Mouse (Mus musculus) small intestine, adult 10 weeks (tissue): Measurements from ENCODE around the gene Kcmf1. TPM values are rescaled to one million over a fixed set of nuclear protein-coding genes. Genes with fewer than 3 reads are reported as not detected.

Experiments
- polyA plus RNA-seq: library from polyadenylated mRNA; stranded (reverse); fragments of 350-450 nt; fragmentation: Illumina TruSeq; extraction: RNeasy Lipid Tissue Mini Kit (QIAGEN cat#74804); gene quantifications from one replicate; pipeline ENCODE4 v1.2.3, GENCODE M21; 2014; ENCODE audit warnings: low replicate concordance

Gene Kcmf1
- polyA plus RNA-seq: 72.4 TPM

GRCm38 (mm10) chr6:72899781-72900681 is at the start of gene Kcmf1:
Kcmf1 (minus strand) TSS chr6:72899979.

Other genes starting within 250 kb of the Kcmf1 start
- gene Tcf7l1, start 110.7 kb downstream of the Kcmf1 start, polyA plus RNA-seq: 0.30 TPM
- gene Tmsb10, start 58.8 kb upstream of the Kcmf1 start, polyA plus RNA-seq: 7.2 TPM